Mouse (Mus musculus) CH12.LX (cell line): ENCODE measurements at regions not wholly inside any gene's neighbourhood (a gene's known extent, or its start where the extent isn't known, plus 50 kb on each side); places are given as distances from the start of the nearest gene placed in this dataset.
"Not testable (repeated sequence)": the region's sequence is repeated elsewhere in the genome, so short reads cannot be mapped to it uniquely, and the experiment has no call there.

Experiments
- DNase-seq: peaks from one replicate; pipeline ENCODE4 v3.0.0-alpha.2; 2013; ENCODE audit errors: extremely low read depth
- H3K27ac ChIP-seq: 2 replicates; pipeline ENCODE4 v1.5.1; 2012; ENCODE audit warnings: low read depth, mild to moderate bottlenecking, control low read depth, moderate library complexity; ENCODE audit not compliant: insufficient read depth
- H3K27me3 ChIP-seq: replicated peaks from 2 replicates; pipeline ENCODE3; 2012; ENCODE audit warnings: inconsistent platforms
- H3K36me3 ChIP-seq, 2 experiments: replicated peaks in 1 of 2; 2 replicates each; pipeline versions ENCODE3 to v1.6.1; 2012; ENCODE audit warnings: inconsistent platforms in 1 of 2, low read length in 1 of 2, mild to moderate bottlenecking in 1 of 2, mixed read lengths in 1 of 2, moderate library complexity in 1 of 2; ENCODE audit not compliant: control insufficient read depth in 1 of 2, insufficient read depth in 1 of 2
- H3K4me1 ChIP-seq, 2 experiments: 2 replicates each; pipeline ENCODE4 v1.6.1; 2012; ENCODE audit warnings: inconsistent platforms in 1 of 2, moderate library complexity in 1 of 2; ENCODE audit not compliant: insufficient read depth in 2 of 2, control insufficient read depth in 1 of 2
- H3K4me2 ChIP-seq: 2 replicates; pipeline ENCODE4 v1.6.1; 2012; ENCODE audit warnings: low read depth, mild to moderate bottlenecking, control low read depth; ENCODE audit not compliant: poor library complexity, insufficient read depth, severe bottlenecking
- H3K4me3 ChIP-seq, 3 experiments: fragments of 150-350 bp in 1 of 3; sonication (generic) in 1 of 3; replicated peaks in 1 of 3; 2 replicates each; pipeline versions ENCODE3 to v1.5.1; 2011 to 2012; ENCODE audit warnings: low read depth in 2 of 3, low read length in 2 of 3, mild to moderate bottlenecking in 2 of 3, moderate library complexity in 2 of 3, control low read depth in 1 of 3, improper control_type of control experiment in 1 of 3, inconsistent platforms in 1 of 3, mixed read lengths in 1 of 3; ENCODE audit not compliant: poor library complexity in 1 of 3
- H3K79me2 ChIP-seq: replicated peaks from 2 replicates; pipeline ENCODE4 v1.6.1; 2012; ENCODE audit warnings: mild to moderate bottlenecking, moderate library complexity; ENCODE audit not compliant: control insufficient read depth, poor library complexity, insufficient read depth, severe bottlenecking; ENCODE audit errors: extremely low read depth
- H3K9ac ChIP-seq: 2 replicates; pipeline ENCODE4 v1.6.1; 2012; ENCODE audit warnings: low read depth, mild to moderate bottlenecking, control low read depth, moderate library complexity; ENCODE audit not compliant: insufficient read depth
- H3K9me3 ChIP-seq: replicated peaks from 2 replicates; pipeline ENCODE3; 2012; ENCODE audit warnings: low read length, inconsistent platforms, mixed read lengths
- CHD2 ChIP-seq: IDR thresholded peaks from 2 replicates; pipeline ENCODE4 v1.6.1; 2011; ENCODE audit warnings: low read length, improper control_type of control experiment
- CTCF ChIP-seq, 2 experiments: IDR thresholded peaks in 1 of 2; conservative IDR thresholded peaks in 1 of 2; 2 replicates each; pipeline ENCODE4 v1.5.1; 2011 to 2012; ENCODE audit warnings: low read depth in 2 of 2, low read length in 2 of 2, improper control_type of control experiment in 1 of 2, inconsistent platforms in 1 of 2, mild to moderate bottlenecking in 1 of 2, moderate library complexity in 1 of 2
- EP300 ChIP-seq: IDR thresholded peaks from 2 replicates; pipeline ENCODE4 v1.6.1; 2011; ENCODE audit warnings: low read length, improper control_type of control experiment
- GABPA ChIP-seq: IDR thresholded peaks from 2 replicates; pipeline ENCODE4 v1.6.1; 2012; ENCODE audit warnings: low read depth, low read length, improper control_type of control experiment, inconsistent platforms; ENCODE audit not compliant: insufficient replicate concordance
- HCFC1 ChIP-seq: IDR thresholded peaks from 2 replicates; pipeline ENCODE4 v1.6.1; 2012; ENCODE audit warnings: low read depth, mild to moderate bottlenecking, inconsistent platforms, low read length, improper control_type of control experiment
- IRF4 ChIP-seq: IDR thresholded peaks from 2 replicates; pipeline ENCODE4 v1.6.1; 2014; ENCODE audit warnings: low read depth, mild to moderate bottlenecking, inconsistent platforms, low read length, improper control_type of control experiment
- JUN ChIP-seq: IDR thresholded peaks from 2 replicates; pipeline ENCODE4 v1.6.1; 2011; ENCODE audit warnings: low read depth, mild to moderate bottlenecking, low read length, improper control_type of control experiment, moderate library complexity; ENCODE audit not compliant: insufficient read depth
- KAT2A ChIP-seq: IDR thresholded peaks from 2 replicates; pipeline ENCODE4 v1.6.1; 2012; ENCODE audit warnings: low read length, improper control_type of control experiment, inconsistent platforms; ENCODE audit not compliant: insufficient replicate concordance
- MAX ChIP-seq: IDR thresholded peaks from 2 replicates; pipeline ENCODE4 v1.6.1; 2011; ENCODE audit warnings: low read length, improper control_type of control experiment
- NELFE ChIP-seq: IDR thresholded peaks from 2 replicates; pipeline ENCODE4 v1.6.1; 2011; ENCODE audit warnings: low read depth, low read length, improper control_type of control experiment
- PAX5 ChIP-seq: IDR thresholded peaks from 2 replicates; pipeline ENCODE4 v1.6.1; 2012; ENCODE audit warnings: low read length, inconsistent platforms, mixed read lengths
- POLR2A ChIP-seq: IDR thresholded peaks from 2 replicates; pipeline ENCODE4 v1.6.1; 2011; ENCODE audit warnings: low read depth, mild to moderate bottlenecking, improper control_type of control experiment, low read length
- POLR2AphosphoS2 ChIP-seq: IDR thresholded peaks from 2 replicates; pipeline ENCODE4 v1.6.1; 2011; ENCODE audit warnings: low read depth, low read length, improper control_type of control experiment
- SIN3A ChIP-seq: IDR thresholded peaks from 2 replicates; pipeline ENCODE4 v1.6.1; 2012; ENCODE audit warnings: low read length, improper control_type of control experiment, inconsistent platforms
- TCF12 ChIP-seq: IDR thresholded peaks from 2 replicates; pipeline ENCODE4 v1.6.1; 2014; ENCODE audit warnings: low read depth, mild to moderate bottlenecking, inconsistent platforms, low read length, improper control_type of control experiment
- UBTF ChIP-seq: IDR thresholded peaks from 2 replicates; pipeline ENCODE4 v1.6.1; 2012; ENCODE audit warnings: low read depth, mild to moderate bottlenecking, inconsistent platforms, low read length, improper control_type of control experiment, moderate library complexity
- ZC3H11A ChIP-seq: IDR thresholded peaks from 2 replicates; pipeline ENCODE4 v1.6.1; 2012; ENCODE audit warnings: low read depth, mild to moderate bottlenecking, inconsistent platforms, low read length, improper control_type of control experiment
- ZMIZ1 ChIP-seq: IDR thresholded peaks from 2 replicates; pipeline ENCODE4 v1.6.1; 2012; ENCODE audit warnings: low read depth, mild to moderate bottlenecking, inconsistent platforms, low read length, improper control_type of control experiment
- dilution Hi-C: fragments of 300-500 bp; cut with MboI; formaldehyde crosslinking; loops from 2 replicates; pipeline ENCODE4 v1.14.3; 2020; ENCODE audit warnings: low sequenced_read_pairs; ENCODE audit not compliant: extremely low pct_unique_long_range_greater_than_20kb, extremely low pct_ligation_motif_present
- in situ Hi-C: fragments of 300-500 bp; cut with MboI; formaldehyde crosslinking; loops from 3 replicates; pipeline ENCODE4 v1.14.3; 2019; ENCODE audit warnings: low sequenced_read_pairs, low pct_ligation_motif_present, low pct_unique_long_range_greater_than_20kb, mixed read lengths

DNA sequence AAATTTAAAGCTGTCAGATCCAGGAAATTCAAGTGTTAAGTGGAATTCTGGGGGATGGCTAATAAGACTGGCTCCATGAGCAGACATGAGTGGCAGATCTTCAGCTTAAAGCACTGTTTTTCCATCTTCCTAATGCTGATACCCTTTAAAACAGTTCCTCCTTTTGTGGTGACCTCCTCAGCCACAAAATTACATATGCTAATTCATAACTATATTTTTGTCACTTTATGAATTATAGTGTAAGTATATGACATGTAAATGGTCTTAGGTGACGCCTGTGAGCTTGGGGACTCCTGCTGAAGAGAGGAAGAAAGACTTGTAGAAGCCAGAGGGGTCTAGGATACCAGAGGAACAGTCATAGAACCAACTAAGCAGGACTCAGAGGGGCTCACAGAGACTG is 95.2 kb downstream of the Dusp6 start:
- Histone ChIP-seq H3K36me3 (peaks cover 3 to 6% of the 10 kb centered on the region in 2 experiments), H3K27me3 (no peaks in the 10 kb centered on the region), H3K9ac (no peak overlapping the region), H3K27ac (no peak overlapping the region), H3K4me2 (no peak overlapping the region), H3K4me3 (no peak overlapping the region), H3K9me3 (no peaks in the 10 kb centered on the region), H3K79me2 (no peaks in the 10 kb centered on the region), H3K4me1 (peaks cover 0 to 10% of the 10 kb centered on the region in 2 experiments; a peak in 1 of 4 replicates)
- DNase-seq: peak; percentile 12
- in situ Hi-C loops: no loop called here
- dilution Hi-C loops: no loop called here
- TF ChIP-seq JUN: no peak
- no peak for TF ChIP-seq POLR2AphosphoS2
- no peak for TF ChIP-seq CTCF (conservative IDR thresholded peaks at IDR 0.05 in 1 of 2, IDR thresholded peaks at IDR 0.05 in 1 of 2; ENCODE audit: low read depth in 2 of 2, low read length in 2 of 2)
- TF ChIP-seq EP300: no peak
- no peak for TF ChIP-seq HCFC1
- no peak for TF ChIP-seq KAT2A
- no peak for TF ChIP-seq ZMIZ1
- no peak for TF ChIP-seq TCF12
- TF ChIP-seq UBTF: no peak

DNA sequence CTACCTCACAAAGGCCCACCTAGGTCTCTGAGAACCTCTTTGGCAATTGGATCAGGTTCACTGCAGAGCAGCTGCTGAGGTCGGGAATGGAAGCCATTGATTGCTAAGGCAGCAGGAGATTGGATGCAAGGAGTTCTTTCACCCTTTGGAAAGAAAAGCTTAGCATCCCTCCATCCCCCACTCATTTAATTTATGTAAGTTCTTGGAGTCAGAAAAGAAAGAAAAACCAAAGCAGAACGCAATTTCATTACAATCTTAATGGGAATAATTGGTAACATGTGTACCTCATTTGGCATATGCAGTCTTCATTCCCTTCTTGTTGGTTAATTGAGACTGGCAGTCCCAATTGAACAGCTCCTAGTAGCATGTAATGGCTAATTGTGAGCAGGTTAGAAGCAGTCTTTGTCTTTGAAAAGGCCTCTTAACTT is 96.4 kb downstream of the Dusp6 start:
- no peaks in the 10 kb centered on the region for H3K27me3 ChIP-seq
- H3K4me2 ChIP-seq: no peak overlapping the region
- no peaks in the 10 kb centered on the region for H3K9me3 ChIP-seq
- DNase-seq: no peak
- H3K79me2 ChIP-seq: no peaks in the 10 kb centered on the region
- no peak overlapping the region for H3K9ac ChIP-seq
- H3K4me1 ChIP-seq: peaks cover 0 to 10% of the 10 kb centered on the region in 2 experiments; a peak in 1 of 4 replicates
- H3K4me3 ChIP-seq: no peak overlapping the region
- in situ Hi-C loops: no loop called here
- no peak for TF ChIP-seq PAX5
- no peak for TF ChIP-seq NELFE
- no peak for TF ChIP-seq CHD2
- no peak for TF ChIP-seq SIN3A
- no peak for TF ChIP-seq POLR2A
- no peak for TF ChIP-seq IRF4
- TF ChIP-seq POLR2AphosphoS2: no peak
- no peak for TF ChIP-seq HCFC1
- TF ChIP-seq ZC3H11A: no peak
- no peak for TF ChIP-seq TCF12
- TF ChIP-seq MAX: no peak
- TF ChIP-seq JUN: no peak
- TF ChIP-seq GABPA: no peak
- dilution Hi-C loops: no loop called here
- H3K36me3 ChIP-seq: no peaks in the 10 kb centered on the region
- no peak overlapping the region for H3K27ac ChIP-seq

DNA sequence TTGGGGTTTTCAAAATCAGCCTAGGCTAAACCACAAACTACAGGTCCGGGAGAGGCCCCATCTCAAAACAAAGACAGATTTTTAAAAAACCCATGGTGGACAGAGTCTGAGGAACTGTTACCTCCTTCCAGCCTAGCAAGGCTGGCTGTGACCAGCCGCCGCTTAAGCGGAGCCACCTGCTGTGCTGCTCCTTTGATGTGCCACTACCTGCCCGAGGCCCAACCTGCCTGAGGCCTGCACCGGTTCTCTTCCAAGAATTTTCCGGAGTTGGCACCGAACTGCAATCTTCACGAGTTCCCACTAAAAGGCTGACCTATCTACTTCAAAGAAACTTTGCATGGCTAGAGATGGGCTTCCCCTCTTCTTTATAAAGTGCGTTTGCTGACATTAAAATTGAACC is 97.6 kb downstream of the Dusp6 start:
- H3K4me3 ChIP-seq, DNase-seq, H3K27me3 ChIP-seq, dilution Hi-C loops, H3K9ac ChIP-seq, H3K27ac ChIP-seq, H3K79me2 ChIP-seq, in situ Hi-C loops, H3K36me3 ChIP-seq, H3K9me3 ChIP-seq, H3K4me2 ChIP-seq: not testable (repeated sequence)
- H3K4me1 ChIP-seq: peaks cover 0 to 17% of the 10 kb centered on the region in 2 experiments; a peak in 1 of 4 replicates
